Mouse (Mus musculus): ENCODE results near the gene Lamc1.

DNA sequence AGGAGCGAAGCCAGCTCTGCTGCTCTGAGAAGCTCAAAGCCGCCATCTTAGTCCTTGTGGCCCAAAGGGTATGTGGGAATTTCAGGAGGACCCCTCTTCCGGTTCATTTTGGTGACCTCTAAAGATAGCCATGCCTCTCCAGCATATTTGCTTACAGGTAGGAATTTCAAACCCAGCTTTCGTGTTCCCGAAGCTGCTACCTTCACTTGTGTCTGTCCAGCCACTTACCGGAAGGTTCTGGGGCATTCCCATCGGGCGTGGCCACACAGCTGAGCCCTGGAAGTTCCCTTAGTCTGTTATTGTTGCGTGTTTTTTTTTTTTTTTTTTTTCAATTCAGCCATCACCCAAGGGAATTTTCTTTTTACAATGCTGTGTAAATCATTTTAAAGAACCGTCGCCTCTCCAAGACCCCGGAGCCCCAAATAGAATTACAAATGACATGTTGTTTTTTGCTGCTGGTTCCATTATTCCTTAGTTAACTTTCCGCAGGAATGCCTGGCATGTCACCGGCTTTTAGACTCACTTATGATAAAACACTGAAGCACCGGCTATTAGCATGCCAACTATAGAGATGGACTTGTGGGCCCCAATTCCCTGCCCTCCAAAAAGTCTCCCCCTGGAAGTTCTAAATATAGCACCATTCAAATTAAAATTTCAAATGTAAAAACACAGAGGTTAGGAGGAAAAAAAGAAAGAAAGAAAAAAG is 141.2 kb downstream of the Lamc1 start:
- TF ChIP-seq USF1 (IDR thresholded peaks at IDR 0.05; ENCODE audit: low read depth, low read length), result no peak
- no peak for TF ChIP-seq MYC (IDR thresholded peaks at IDR 0.05; ENCODE audit: low read depth, low read length)
- no peak for TF ChIP-seq EP300 (IDR thresholded peaks at IDR 0.05; ENCODE audit: low read depth in 1 of 2, low read length in 2 of 2)
- TF ChIP-seq CTCF (IDR thresholded peaks at IDR 0.05 in 2 of 3, conservative IDR thresholded peaks at IDR 0.05 in 1 of 3; ENCODE audit: control insufficient read depth in 1 of 3, insufficient read depth in 1 of 3, low read depth in 2 of 3, low read length in 3 of 3, poor library complexity in 1 of 3, severe bottlenecking in 1 of 3), result no peak
- TF ChIP-seq JUND (IDR thresholded peaks at IDR 0.05; ENCODE audit: low read depth, low read length), result no peak
- no peak for TF ChIP-seq NELFE (IDR thresholded peaks at IDR 0.05; ENCODE audit: low read depth, low read length)
- TF ChIP-seq BHLHE40 (IDR thresholded peaks at IDR 0.05; ENCODE audit: borderline replicate concordance, low read depth, low read length), result no peak
- TF ChIP-seq POLR2AphosphoS5 (IDR thresholded peaks at IDR 0.05; ENCODE audit: borderline replicate concordance, low read depth, low read length), result no peak
- no peak for TF ChIP-seq TCF12 (IDR thresholded peaks at IDR 0.05; ENCODE audit: low read depth, low read length)

All from MEL (cell line).